ENCODE assay signal across 17 mouse cellular contexts in genomic region chr3:101111321-101111720, GRCm38 (mm10). TPM values are rescaled to one million over a fixed set of nuclear protein-coding genes. Genes with fewer than 3 reads are reported as not detected.
DNase-seq lines count a peak whose midpoint lies in the region; ATAC-seq lines count a peak whose summit lies in the region.
"Had no signal": no experiment of that assay in that cellular context is flagged by ENCODE, and none has a peak within 500 bp of the region (broad histone marks: within the 10 kb centered on the region; RNA-seq: fewer than 3 reads in every experiment).

No protein-coding gene starts in this region.

- no peak overlapping the region for H3K4me2 ChIP-seq in heart, embryonic 13.5 days
- no peak overlapping the region for H3K4me2 ChIP-seq in embryonic facial prominence, embryonic 13.5 days
- no peak overlapping the region for H3K4me2 ChIP-seq in hindbrain, embryonic 13.5 days

- H3K27ac ChIP-seq in heart, embryonic 13.5 days (replicated peaks) = peak overlapping the region; percentile 96
- H3K27ac ChIP-seq in embryonic facial prominence, embryonic 13.5 days = peak overlapping the region; percentile 95
- no peak overlapping the region for H3K27ac ChIP-seq in hindbrain, embryonic 13.5 days
- H3K27ac ChIP-seq: macrophage; neural tube, embryonic 12.5 days had no signal

- no peak for ATAC-seq in heart, embryonic 13.5 days (ENCODE audit: extremely low read depth, insufficient number of reproducible peaks, low FRiP score, low TSS enrichment)
- ATAC-seq in embryonic facial prominence, embryonic 13.5 days (ENCODE audit: insufficient number of reproducible peaks, insufficient read depth, low FRiP score, low TSS enrichment, low read depth) = no peak
- no peak for ATAC-seq in hindbrain, embryonic 13.5 days (ENCODE audit: low FRiP score)
- ATAC-seq: CD4-positive, CD25-positive, alpha-beta regulatory T cell, adult 4 months had no signal

- DNase-seq in heart, postnatal 4 days = no peak
- peak; percentile 63 for DNase-seq in ES-CJ7 (ENCODE audit: low read depth, low spot score)
- peak; percentile 36 for DNase-seq in neural tube, embryonic 10.5 days (ENCODE audit: extremely low spot score, low spot score)
- DNase-seq in cerebellum, postnatal 14 days = no peak
- DNase-seq: cerebellum, postnatal 10 days; kidney, postnatal 25 days; layer of hippocampus, postnatal 36 days; right cerebral cortex, adult 18-20 months; thymus, postnatal 14 days had no signal

- WGBS in heart, embryonic 13.5 days = 66% methylated on average over 10 of the region's 10 CpGs
- WGBS in embryonic facial prominence, embryonic 13.5 days = 40% methylated on average over 10 of the region's 10 CpGs
- WGBS in hindbrain, embryonic 13.5 days = 43% methylated on average over 10 of the region's 10 CpGs

- H3K4me3 ChIP-seq in heart, embryonic 13.5 days = no peak overlapping the region
- no peak overlapping the region for H3K4me3 ChIP-seq in embryonic facial prominence, embryonic 13.5 days
- H3K4me3 ChIP-seq in hindbrain, embryonic 13.5 days = no peak overlapping the region
- H3K4me3 ChIP-seq: neural tube, embryonic 12.5 days had no signal

- H3K4me1 ChIP-seq in heart, embryonic 13.5 days = peaks cover 45% of the 10 kb centered on the region
- peaks cover 47% of the 10 kb centered on the region for H3K4me1 ChIP-seq in embryonic facial prominence, embryonic 13.5 days
- H3K4me1 ChIP-seq in hindbrain, embryonic 13.5 days (replicated peaks) = peaks cover 43% of the 10 kb centered on the region

- no peaks in the 10 kb centered on the region for H3K27me3 ChIP-seq in heart, embryonic 13.5 days (replicated peaks)
- H3K27me3 ChIP-seq in embryonic facial prominence, embryonic 13.5 days = no peaks in the 10 kb centered on the region
- H3K27me3 ChIP-seq in hindbrain, embryonic 13.5 days = 0 out of 2 replicates have a peak, but pooled peaks cover 12% of the 10 kb centered on the region
- H3K27me3 ChIP-seq: midbrain, embryonic 15.5 days; Patski had no signal

- H3K36me3 ChIP-seq in heart, embryonic 13.5 days = no peaks in the 10 kb centered on the region
- no peaks in the 10 kb centered on the region for H3K36me3 ChIP-seq in embryonic facial prominence, embryonic 13.5 days
- H3K36me3 ChIP-seq in hindbrain, embryonic 13.5 days = no peaks in the 10 kb centered on the region
- H3K36me3 ChIP-seq: midbrain, embryonic 15.5 days; neural tube, embryonic 12.5 days had no signal

- H3K9ac ChIP-seq in heart, embryonic 13.5 days = no peak overlapping the region
- no peak overlapping the region for H3K9ac ChIP-seq in embryonic facial prominence, embryonic 13.5 days
- no peak overlapping the region for H3K9ac ChIP-seq in hindbrain, embryonic 13.5 days

- no peaks in the 10 kb centered on the region for H3K9me3 ChIP-seq in heart, embryonic 13.5 days
- H3K9me3 ChIP-seq in embryonic facial prominence, embryonic 13.5 days = no peaks in the 10 kb centered on the region
- no peaks in the 10 kb centered on the region for H3K9me3 ChIP-seq in hindbrain, embryonic 13.5 days
- H3K9me3 ChIP-seq: midbrain, embryonic 15.5 days; neural tube, embryonic 12.5 days had no signal

RNA-seq across cellular contexts. Expression of gene Ptgfrn, which starts 1.2 kb away (rescaled TPM):
- polyA plus RNA-seq in heart, embryonic 13.5 days (2015; fragmentation: Nextera tagmentation; extraction: Ambion mirVana) = 5.1 and 6.8 TPM in 2 replicates
- total RNA-seq in heart, postnatal 4 days (2021) = 10 to 100 TPM; 87.6 to 89.2 TPM
- polyA plus RNA-seq in embryonic facial prominence, embryonic 13.5 days (2015; fragmentation: Nextera tagmentation; extraction: Ambion mirVana) = 8.7 and 9.4 TPM in 2 replicates
- polyA plus RNA-seq in hindbrain, embryonic 13.5 days (2015; fragmentation: Nextera tagmentation; extraction: Ambion mirVana) = 2.1 and 2.4 TPM in 2 replicates

Comparison
In these comparisons a context has a peak if more than half of its experiments do, and no peak if none do; other contexts are left out.
1. DNase-seq: peak in ES-CJ7 (single experiment) and neural tube, embryonic 10.5 days (single experiment); none in heart, postnatal 4 days (single experiment) and cerebellum, postnatal 14 days (0 of 2).